Mouse (Mus musculus) hindbrain, embryonic 16.5 days (tissue): Measurements from ENCODE around the gene Cuedc1. TPM values are rescaled to one million over a fixed set of nuclear protein-coding genes. Genes with fewer than 3 reads are reported as not detected.

Experiments
- ATAC-seq: fragments of 200-750 bp; cut with Nextera tagmentation; 2 replicates; pipeline ENCODE4 v1.8.0; 2017; ENCODE audit warnings: moderate TSS enrichment, moderate library complexity
- H3K27ac ChIP-seq: fragments of 300-500 bp; sonication (generic); 2 replicates; pipeline ENCODE4 v1.5.1; 2014; ENCODE audit warnings: low read depth, mild to moderate bottlenecking, control low read depth, low read length, moderate library complexity
- H3K27me3 ChIP-seq: fragments of 300-500 bp; sonication (generic); replicated peaks from 2 replicates; pipeline ENCODE4 v1.6.1; 2014; ENCODE audit warnings: low read length; ENCODE audit not compliant: control insufficient read depth, insufficient read depth
- H3K36me3 ChIP-seq: fragments of 300-500 bp; sonication (generic); 2 replicates; pipeline ENCODE4 v1.6.1; 2014; ENCODE audit warnings: mild to moderate bottlenecking, low read length, moderate library complexity, mixed read lengths; ENCODE audit not compliant: control insufficient read depth, insufficient read depth
- H3K4me1 ChIP-seq: fragments of 300-500 bp; sonication (generic); 2 replicates; pipeline ENCODE4 v1.6.1; 2014; ENCODE audit warnings: low read depth, low read length; ENCODE audit not compliant: control insufficient read depth, insufficient read depth
- H3K4me2 ChIP-seq: fragments of 300-500 bp; sonication (generic); 2 replicates; pipeline ENCODE4 v1.6.1; 2014; ENCODE audit warnings: mild to moderate bottlenecking, low read length, control low read depth, moderate library complexity
- H3K4me3 ChIP-seq: fragments of 300-500 bp; sonication (generic); 2 replicates; pipeline ENCODE4 v1.5.1; 2014; ENCODE audit warnings: mild to moderate bottlenecking, low read length, control low read depth, moderate library complexity
- H3K9ac ChIP-seq: fragments of 300-500 bp; sonication (generic); 2 replicates; pipeline ENCODE4 v1.6.1; 2014; ENCODE audit warnings: low read depth, mild to moderate bottlenecking, control low read depth, low read length, moderate library complexity
- H3K9me3 ChIP-seq: fragments of 300-500 bp; sonication (generic); 2 replicates; pipeline ENCODE4 v1.6.1; 2014; ENCODE audit warnings: mild to moderate bottlenecking, low read length, moderate library complexity; ENCODE audit not compliant: control insufficient read depth
- WGBS: fragments of 180-500 bp; shearing (Covaris S2); extraction: QIAGEN DNeasy Blood & Tissue Kit; methylation state at CpG from one replicate; pipeline ENCODE4 v1.1.7; 2014; 5-methylcytosine and 5-hydroxymethylcytosine counted together
- polyA plus RNA-seq: library from polyadenylated mRNA; unstranded; fragments of >200 nt; fragmentation: Nextera tagmentation; extraction: Ambion mirVana; gene quantifications from 2 replicates; pipeline ENCODE4 v1.2.1, GENCODE M21; 2015

Cuedc1 gene
- polyA plus RNA-seq, 1 experiment from 2014 or later: 29.9 TPM

- no peak for ATAC-seq
- Histone ChIP-seq H3K9me3 (no peaks in the 10 kb centered on the region), H3K27ac (peak overlapping the region; percentile 75), H3K9ac (no peak overlapping the region), H3K4me3 (no peak overlapping the region), H3K4me2 (no peak overlapping the region), H3K27me3 (no peaks in the 10 kb centered on the region), H3K36me3 (no peaks in the 10 kb centered on the region), H3K4me1 (peaks cover 15% of the 10 kb centered on the region)
- WGBS: 54% methylated on average over 7 of the region's 7 CpGs
Measured at GRCm38 (mm10) chr11:88148015-88148637, 50.3 kb downstream of the Cuedc1 start.

DNA sequence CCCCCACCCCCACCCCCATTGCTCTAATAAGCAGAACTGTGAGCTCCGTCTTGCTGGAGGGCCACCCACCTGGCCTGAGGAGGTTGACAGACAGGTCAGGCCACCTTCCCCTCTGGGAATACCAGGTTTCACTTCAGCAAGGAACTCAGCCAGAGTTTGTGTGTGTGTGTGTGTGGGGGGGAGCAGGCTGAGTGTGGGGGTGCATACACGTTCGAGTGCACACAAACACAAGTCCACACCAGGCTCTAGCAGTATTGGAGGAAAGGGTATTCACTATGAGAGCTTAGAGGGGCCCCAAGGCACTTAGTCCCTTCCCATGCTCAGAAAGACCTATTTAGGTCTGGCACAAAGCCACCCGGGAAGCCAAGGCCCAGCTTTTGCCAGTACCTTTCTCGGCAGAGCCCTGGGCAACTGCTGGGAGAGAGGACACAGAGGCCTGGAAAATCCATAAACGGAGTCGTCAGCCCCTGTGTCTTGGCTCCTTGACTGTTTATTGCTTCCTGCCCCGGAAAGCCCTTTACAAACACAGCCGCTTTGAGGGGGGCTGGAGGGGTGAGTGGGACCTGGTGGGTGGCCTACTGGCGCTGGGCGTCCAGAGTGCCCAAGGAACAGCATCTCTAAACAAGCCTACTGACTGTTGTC, 50.9 kb downstream of the Cuedc1 start:
- Histone ChIP-seq H3K36me3 (no peaks in the 10 kb centered on the region), H3K4me3 (no peak overlapping the region), H3K4me1 (peaks cover 16% of the 10 kb centered on the region), H3K27ac (peak overlapping the region; percentile 75), H3K4me2 (no peak overlapping the region; the same call in 1 of the 2 replicates), H3K9me3 (no peaks in the 10 kb centered on the region), H3K27me3 (no peaks in the 10 kb centered on the region), H3K9ac (peak overlapping the region; percentile 2; the same call in 1 of the 2 replicates)
- peak; percentile 73 for ATAC-seq
- 10% methylated on average over 11 of the region's 11 CpGs for WGBS

GRCm38 (mm10) chr11:88151379-88152155, 53.7 kb downstream of the Cuedc1 start:
- no peaks in the 10 kb centered on the region for H3K27me3 ChIP-seq
- peak; percentile 46 for ATAC-seq
- 36% methylated on average over 7 of the region's 7 CpGs for WGBS
- H3K9ac ChIP-seq: no peak overlapping the region
- H3K27ac ChIP-seq: peak overlapping the region; percentile 68
- H3K4me3 ChIP-seq: no peak overlapping the region
- H3K4me1 ChIP-seq: peaks cover 34% of the 10 kb centered on the region
- H3K4me2 ChIP-seq: no peak overlapping the region
- no peaks in the 10 kb centered on the region for H3K36me3 ChIP-seq
- H3K9me3 ChIP-seq: no peaks in the 10 kb centered on the region

DNA sequence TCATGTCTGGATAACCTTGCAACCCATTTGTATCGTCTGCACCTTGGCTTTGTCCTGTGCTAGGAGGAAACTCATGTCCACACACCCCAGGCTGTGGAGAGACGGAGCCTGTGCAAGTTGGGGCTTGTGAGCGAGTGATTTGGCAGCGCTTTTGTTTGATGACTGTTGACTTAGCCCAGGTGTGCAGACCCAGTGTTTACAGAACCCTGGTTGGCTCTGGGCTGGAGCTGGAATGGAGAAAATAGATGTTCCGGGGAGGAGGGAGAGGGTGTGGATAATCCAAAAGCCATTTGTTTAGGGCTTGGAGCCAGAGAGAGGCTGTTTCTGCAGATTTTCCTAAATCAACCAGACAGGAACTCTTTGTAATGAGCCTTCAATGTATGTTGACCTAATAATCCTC, 56.0 kb downstream of the Cuedc1 start:
- H3K4me3 ChIP-seq: no peak overlapping the region
- WGBS: 73% methylated on average over 5 of the region's 5 CpGs
- H3K9me3 ChIP-seq: no peaks in the 10 kb centered on the region
- no peak overlapping the region for H3K4me2 ChIP-seq
- no peaks in the 10 kb centered on the region for H3K36me3 ChIP-seq
- no peak for ATAC-seq
- H3K27me3 ChIP-seq: no peaks in the 10 kb centered on the region
- peaks cover 34% of the 10 kb centered on the region for H3K4me1 ChIP-seq
- H3K9ac ChIP-seq: no peak overlapping the region
- peak overlapping the region; percentile 18; the same call in 1 of the 2 replicates for H3K27ac ChIP-seq

DNA sequence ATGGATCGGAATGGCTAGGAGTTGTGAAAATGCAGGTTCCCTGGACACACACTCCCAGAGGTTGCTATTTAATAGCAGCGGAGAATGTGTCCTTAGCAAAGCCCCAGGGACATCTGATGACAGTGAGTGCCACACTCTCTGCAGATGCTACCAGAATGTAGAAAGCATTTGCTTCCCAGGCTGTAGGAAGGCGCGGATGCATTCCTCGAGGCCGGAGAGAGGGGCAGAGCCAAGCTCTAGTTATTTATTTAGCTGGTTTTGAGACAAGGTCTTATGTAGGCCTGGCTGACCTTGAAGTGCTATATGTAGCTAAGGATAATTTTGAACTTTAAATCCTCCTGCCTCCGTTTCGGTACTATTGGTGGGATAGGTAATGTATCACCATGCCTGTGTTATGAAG, 56.6 kb downstream of the Cuedc1 start:
- H3K27ac ChIP-seq: peak overlapping the region; percentile 13
- 60% methylated on average over 8 of the region's 8 CpGs for WGBS
- peaks cover 37% of the 10 kb centered on the region for H3K4me1 ChIP-seq
- no peak for ATAC-seq
- H3K9ac ChIP-seq: no peak overlapping the region
- H3K9me3 ChIP-seq: no peaks in the 10 kb centered on the region
- no peaks in the 10 kb centered on the region for H3K36me3 ChIP-seq
- H3K4me2 ChIP-seq: no peak overlapping the region
- no peak overlapping the region for H3K4me3 ChIP-seq
- no peaks in the 10 kb centered on the region for H3K27me3 ChIP-seq

DNA sequence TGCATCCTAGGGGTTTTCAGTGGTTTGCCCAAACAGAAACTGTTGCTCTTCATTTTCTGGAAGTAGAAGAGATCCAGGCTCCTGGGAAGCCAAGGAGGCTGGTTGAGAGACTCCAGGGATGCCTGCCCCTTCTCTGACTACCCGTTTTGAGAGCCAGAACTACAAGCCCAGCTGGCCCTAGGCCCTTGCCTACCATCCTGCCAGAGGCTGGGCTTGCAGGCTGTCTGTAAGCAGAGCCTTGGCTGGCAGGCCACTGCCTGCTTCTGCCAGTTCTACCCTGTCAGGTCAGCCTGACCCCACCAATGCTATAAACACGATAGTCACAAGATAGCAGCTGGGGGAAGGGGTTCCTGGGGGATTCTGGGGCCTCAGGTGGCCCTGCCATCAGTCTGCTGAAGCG, 57.6 kb downstream of the Cuedc1 start:
- 0 out of 2 replicates have a peak, but pooled peaks have one; percentile 25 for ATAC-seq
- 46% methylated on average over 3 of the region's 3 CpGs for WGBS
- H3K27me3 ChIP-seq: no peaks in the 10 kb centered on the region
- H3K36me3 ChIP-seq: no peaks in the 10 kb centered on the region
- no peak overlapping the region for H3K4me2 ChIP-seq
- peaks cover 41% of the 10 kb centered on the region for H3K4me1 ChIP-seq
- H3K9ac ChIP-seq: no peak overlapping the region
- no peaks in the 10 kb centered on the region for H3K9me3 ChIP-seq
- 0 out of 2 replicates have a peak overlapping the region, but pooled peaks have one; percentile 21 for H3K27ac ChIP-seq
- no peak overlapping the region for H3K4me3 ChIP-seq

DNA sequence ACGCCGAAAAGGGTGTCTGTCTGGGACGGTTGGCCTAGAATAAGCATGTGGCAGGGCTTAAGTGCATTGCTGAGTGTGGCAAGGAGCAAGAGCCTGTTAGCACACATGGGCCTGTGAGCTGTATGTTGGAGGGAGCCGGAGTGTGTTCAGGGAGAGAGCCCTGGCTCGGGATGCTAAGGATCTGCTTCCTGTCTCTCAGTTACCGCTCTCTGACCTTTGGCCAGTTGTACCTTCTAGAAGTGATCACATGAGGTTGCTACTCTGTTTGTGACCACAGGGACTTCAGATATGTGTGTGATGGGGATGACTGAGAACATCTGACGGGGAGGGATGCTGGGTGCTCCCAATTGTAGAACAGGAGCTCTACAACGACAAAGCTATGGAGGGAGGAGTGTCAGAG, 58.1 kb downstream of the Cuedc1 start:
- no peak for ATAC-seq
- Histone ChIP-seq H3K4me3 (no peak overlapping the region), H3K4me1 (peaks cover 47% of the 10 kb centered on the region), H3K4me2 (no peak overlapping the region), H3K27me3 (no peaks in the 10 kb centered on the region), H3K9ac (0 out of 2 replicates have a peak overlapping the region, but pooled peaks have one; percentile 17), H3K27ac (peak overlapping the region; percentile 5; the same call in 1 of the 2 replicates), H3K36me3 (no peaks in the 10 kb centered on the region), H3K9me3 (no peaks in the 10 kb centered on the region)
- 55% methylated on average over 8 of the region's 8 CpGs for WGBS

- peaks cover 49% of the 10 kb centered on the region for H3K4me1 ChIP-seq
- no peak for ATAC-seq
- no peak overlapping the region for H3K4me2 ChIP-seq
- H3K36me3 ChIP-seq: no peaks in the 10 kb centered on the region
- no peak overlapping the region for H3K4me3 ChIP-seq
- no peak overlapping the region for H3K9ac ChIP-seq
- H3K9me3 ChIP-seq: no peaks in the 10 kb centered on the region
- 47% methylated on average over 2 of the region's 2 CpGs for whole genome bisulfite sequencing
- H3K27me3 ChIP-seq: no peaks in the 10 kb centered on the region
- peak overlapping the region; percentile 5; the same call in 1 of the 2 replicates for H3K27ac ChIP-seq
Measured at GRCm38 (mm10) chr11:88156403-88156802, 58.5 kb downstream of the Cuedc1 start.

DNA sequence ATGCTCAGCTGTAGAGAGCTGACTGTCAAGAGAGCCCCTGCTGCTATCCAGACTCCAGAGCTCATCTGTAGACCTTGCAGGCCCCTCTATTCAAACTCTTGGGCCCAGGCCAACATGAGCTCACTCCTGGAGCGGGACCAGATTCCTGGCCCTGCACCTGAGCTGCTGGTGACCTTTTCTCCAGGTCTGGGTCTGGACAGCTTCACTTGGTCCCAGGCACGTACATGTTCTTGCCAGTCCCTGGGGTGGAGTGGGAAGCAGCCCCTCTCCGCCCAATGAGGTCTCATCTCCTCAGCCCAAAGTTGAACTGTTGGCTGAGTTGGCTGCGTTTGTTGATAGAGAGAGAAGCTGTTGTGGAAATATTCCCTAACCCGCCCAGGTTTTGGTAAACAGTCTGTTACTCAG, 61.0 kb downstream of the Cuedc1 start:
- Histone ChIP-seq H3K4me2 (no peak overlapping the region), H3K27ac (peak overlapping the region; percentile 23; the same call in 1 of the 2 replicates), H3K4me3 (no peak overlapping the region), H3K9me3 (no peaks in the 10 kb centered on the region), H3K4me1 (peaks cover 56% of the 10 kb centered on the region), H3K36me3 (no peaks in the 10 kb centered on the region), H3K27me3 (no peaks in the 10 kb centered on the region), H3K9ac (no peak overlapping the region; the same call in 1 of the 2 replicates)
- 65% methylated on average over 5 of the region's 5 CpGs for WGBS
- ATAC-seq: no peak
